Mouse (Mus musculus) urinary bladder, postnatal 4 days (tissue): Measurements from ENCODE around the gene Steap1.

Source experiments
- DNase-seq, 2 experiments: peaks; one replicate each; pipeline ENCODE4 v3.0.0; 2021 to 2022; ENCODE audit warnings: low spot score in 2 of 2

Steap1 gene

DNA sequence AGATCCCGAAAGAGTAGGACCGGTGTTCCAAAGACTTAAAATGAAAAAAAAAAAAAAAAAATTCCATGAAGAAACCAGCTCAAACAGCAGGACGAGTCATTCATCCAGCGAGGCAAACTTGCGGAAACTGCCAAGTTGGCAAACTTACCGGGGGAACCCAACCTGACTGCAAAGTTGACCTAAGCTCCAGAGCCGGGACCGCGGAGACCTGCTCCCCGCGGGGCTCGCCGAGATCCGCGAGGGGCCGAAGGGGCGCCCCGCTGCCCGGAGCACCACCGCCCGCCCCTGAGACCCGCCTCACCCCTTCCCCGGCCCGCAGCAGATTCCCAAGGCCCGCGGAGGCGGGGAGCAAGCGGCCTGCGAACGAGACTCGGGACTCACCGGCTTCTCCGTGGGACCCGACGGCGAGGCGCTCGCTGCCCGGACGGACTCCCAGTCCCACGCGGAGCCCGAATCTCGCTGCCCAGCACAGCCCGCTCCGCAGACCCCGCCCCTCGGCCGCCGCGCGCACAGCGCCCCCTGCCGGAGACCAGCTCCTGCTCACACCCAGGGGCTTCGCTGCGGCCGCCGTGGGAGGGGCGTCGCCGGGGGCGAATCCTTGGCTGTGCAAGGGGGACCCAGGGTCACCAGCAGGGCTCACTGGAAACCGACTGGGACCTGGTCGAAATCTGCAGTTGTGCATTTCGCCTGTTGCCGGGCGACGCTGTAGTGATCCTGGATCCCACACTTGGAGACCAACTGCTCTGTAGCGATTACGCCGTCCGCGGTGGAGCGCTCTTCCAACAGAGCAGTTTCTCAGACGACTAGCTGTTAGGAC is at the start of gene Steap1:
Gene Steap1, minus strand, starts transcription at position 461 of the 817 bp plus-strand sequence.
- peak; percentile 84 to 96 for DNase-seq

DNA sequence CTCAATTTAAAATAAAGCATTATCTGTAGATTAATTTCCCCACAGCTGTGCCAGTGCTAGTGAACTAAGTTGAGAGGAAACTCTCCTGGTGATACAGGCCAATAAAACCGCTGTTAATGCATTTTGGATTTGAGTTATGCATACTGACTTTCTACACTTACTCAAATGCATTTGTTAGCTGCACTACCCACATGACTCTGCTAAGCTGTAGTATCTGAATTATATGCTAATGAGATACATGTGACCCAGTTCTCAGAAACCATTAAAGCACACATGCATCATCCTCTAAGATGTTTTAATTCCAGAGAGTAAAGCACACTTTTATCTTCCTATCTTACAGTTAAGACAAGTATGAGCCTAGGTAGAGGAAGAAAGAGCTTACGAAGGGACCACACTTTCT is 38.0 kb upstream of the Steap1 start:
- no peak for DNase-seq

DNA sequence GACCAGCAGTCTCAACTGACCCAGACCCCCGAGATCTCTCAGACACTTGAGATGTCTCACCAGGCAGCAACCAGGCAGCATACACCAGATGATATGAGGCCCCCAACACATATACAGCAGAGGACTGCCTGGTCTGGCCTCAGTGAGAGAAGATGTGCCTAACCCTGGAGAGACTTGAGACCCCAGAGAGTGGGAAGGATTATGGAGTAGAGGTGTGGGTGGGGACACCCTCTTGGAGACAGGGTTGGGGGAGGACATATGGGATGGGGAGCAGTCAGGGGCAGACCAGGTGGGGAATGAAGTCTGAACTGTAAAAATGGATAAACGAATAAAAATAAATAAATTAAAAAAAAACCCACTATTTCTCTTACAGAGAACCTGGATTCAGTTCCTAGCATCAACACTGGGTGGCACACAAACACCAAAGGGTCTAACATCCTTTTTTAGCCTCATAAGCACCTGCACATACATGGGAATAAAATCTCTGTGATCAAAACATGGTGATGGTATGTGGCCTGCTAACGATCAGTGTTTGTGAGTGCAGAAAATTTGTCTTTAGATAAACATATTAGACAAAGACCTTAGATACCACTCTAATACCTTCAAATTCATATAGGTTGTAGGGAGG is 7.4 kb upstream of the Steap1 start:
- DNase-seq: no peak

DNA sequence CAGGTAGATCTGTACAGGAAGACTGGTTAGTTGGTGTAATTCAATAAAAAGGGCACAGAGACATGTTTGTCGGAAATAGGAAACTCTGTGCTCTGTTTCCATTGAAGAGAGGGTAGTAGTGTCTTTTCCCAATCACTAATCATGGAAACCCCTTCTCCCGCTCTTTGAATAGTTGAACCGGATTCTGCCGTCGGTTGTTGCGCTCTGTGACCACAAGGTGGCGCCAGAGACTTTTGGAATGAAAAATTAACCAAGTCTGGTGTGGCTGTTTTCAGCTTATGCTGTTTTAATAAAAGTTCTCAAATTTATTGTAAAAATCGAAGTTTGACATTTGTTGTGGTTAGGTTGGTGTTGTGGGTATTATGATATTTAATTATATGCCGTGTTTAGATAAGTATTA is 5.9 kb upstream of the Steap1 start:
- peak in 1 of 2 experiments; percentile 75 for DNase-seq

DNA sequence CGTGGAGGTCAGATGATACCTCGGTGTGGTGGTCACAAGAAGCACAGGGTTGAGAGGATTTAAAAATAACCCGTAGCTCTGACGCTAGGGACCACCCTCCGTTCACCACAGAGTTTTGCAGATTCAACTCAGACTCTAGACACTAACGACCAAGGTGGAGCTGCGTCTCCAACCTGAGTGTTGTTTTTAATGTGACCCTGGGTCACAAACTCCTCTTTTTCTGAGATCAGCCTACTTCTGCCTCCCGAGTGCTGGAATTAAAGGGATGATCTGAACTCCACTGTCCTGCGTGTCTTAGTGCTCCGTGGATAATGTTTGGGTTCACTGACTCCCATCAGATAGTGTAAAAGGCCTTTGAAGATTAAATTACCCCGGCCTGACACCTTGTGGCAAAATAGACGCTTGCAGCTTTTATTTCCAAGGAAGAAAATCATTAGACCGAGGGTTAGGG is 671 bp upstream of the Steap1 start:
- no peak for DNase-seq

DNA sequence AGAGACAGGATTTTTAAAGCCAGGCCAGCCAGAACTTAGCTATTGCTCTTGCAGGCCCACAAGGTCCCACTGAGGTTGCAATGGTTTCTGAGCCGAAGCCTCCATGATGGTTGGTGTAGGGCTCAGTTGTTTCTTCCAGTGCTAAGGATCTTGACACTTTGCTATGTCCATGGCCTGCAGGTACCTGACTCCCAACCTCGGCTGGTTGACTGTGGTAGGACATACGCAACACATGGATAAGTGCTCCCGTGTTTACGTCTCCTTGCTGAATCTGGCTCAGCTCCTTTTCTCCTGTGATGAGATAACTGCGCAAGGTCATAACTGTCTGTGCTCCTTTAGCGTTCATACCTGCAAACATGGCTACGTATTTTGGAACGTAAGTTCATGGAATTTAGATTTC is 14.7 kb downstream of the Steap1 start:
- no peak for DNase-seq

DNA sequence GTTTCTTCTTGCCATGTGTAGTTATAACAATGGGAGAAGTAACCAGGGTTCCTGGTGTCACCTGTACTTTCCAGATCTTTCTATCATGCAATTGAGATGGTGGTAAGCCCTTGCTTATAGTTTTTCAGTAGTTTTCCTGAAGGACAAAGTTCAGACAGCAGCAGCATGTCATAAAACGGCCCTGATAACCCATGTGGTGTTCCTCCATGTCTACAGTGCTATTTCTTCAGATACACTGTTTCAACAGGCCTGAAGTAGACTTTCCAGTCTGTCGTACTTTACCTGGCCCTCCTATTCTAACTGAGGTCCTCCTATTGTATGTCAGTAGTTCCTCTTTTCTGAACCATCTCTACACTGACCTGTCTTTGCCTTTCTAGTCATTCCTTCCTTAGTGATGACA is 16.3 kb downstream of the Steap1 start:
- DNase-seq: no peak

DNA sequence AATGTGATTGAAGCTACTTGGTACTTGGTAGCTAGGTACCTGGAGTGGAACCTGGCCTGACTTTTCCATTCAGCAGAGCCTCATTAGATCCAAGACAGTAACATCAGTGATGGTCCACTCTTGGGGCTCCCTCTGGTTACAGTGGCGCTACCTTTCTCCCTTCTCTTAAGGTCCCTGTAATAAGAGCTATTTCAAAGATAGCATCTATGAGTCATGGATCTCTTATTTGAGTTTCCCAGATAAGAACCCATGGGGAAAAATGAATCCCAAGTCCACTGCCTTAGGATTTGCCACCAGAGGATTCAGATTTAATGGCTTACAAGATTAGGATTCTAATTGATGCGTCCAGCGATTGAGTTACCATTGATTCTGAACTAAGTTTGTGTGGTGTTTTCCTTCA is 16.9 kb downstream of the Steap1 start:
- no peak for DNase-seq

DNA sequence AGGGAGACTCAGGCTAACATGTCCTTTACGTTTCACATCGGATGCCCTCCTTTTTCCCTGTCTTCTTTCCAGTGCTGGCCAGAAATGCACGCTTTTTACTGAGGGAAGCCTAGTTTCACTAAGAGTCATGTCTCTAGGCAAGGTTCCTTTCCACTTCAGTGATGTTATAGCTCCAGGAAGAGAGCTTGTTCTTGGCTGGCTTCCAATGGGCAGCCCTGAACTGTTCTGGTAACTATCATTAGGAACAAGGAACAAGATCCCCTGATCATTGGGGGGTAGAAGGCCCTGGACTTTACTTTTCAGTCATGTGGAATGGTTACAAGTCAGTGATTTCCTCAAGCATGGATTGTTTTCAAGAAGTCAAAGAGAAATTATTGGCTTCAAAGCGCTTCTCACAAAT is 19.2 kb downstream of the Steap1 start:
- DNase-seq: no peak

DNA sequence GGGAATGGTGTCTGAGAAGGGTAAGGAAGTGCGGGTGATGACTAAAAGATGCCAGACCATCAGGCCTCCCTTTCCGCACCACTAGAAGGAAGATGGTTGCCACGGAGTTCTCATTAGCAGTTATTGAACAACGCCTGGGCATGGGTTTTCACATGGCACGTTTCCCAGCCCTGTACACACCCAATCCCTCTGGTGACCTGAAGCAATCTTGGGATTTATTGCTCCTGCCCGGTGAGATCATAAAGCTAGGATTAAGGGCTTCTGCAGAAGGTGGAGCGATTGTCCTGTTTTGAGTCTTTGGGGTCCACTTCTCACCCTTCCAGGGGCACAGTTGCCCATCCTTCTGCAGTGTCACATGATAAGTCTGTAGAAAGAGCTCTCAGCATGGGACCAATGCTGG is 26.9 kb downstream of the Steap1 start:
- no peak for DNase-seq

DNA sequence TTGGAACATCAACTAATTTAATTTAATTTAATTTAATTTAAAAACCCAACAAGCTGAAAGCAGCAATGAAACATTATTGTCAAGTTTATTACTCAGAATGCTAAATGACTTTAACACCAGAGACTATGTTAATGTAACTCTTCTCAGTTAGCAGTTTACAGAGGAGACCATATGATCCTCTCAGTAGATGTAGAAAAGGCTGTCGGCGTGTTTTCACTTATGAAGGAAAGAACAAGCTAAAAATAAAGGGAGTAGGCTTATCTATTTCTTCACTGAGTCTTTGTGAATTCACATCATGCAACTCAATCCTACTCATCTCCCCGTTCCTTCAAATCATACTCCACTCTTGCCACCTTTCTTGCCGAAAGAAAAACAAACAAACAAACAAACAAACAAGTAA is 38.1 kb downstream of the Steap1 start:
- DNase-seq: no peak

DNA sequence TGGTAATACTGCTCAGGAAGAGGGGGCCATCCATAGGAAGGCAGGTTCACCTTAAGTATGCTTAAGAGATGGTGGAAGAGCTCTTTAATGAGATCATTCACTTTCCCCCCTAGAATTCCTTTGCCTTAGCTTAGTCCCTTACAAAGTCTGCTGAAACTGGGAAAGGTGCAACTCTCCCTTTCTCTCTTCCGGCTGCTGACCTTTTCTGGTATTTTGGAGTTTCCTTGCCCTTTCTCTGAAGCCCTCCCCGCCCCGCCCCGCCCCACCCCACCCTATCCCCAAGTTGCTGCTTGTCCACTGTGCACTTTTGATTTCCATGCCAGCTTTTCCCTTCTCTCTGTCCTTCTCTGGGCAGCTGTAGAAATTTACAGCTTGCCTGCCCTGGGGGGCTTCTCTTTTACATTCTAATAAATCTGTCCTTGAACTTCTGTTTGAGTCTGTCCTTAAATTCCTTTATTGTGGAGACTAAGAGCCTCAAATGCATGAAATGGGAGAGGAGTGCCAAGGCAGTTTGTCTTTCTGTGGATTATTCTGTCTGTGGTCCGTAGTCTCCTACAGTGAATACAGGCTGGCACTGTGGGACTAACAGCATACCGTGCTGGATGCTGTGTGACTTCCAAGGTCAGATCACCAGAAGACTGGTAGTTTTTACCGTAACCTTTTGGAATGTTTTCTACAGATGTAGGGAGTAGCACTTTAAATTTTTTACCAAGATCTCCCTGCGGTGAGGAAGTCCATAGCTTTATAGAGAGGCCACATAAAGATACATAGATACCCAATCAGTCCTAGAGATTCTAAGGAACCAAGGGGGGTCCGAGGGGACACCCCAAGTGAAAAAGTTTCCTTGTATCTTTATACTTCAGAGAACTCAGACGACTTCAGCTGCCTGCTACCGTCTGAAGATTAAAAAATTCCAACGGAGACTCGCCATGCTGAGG is 41.5 kb downstream of the Steap1 start:
- no peak for DNase-seq

DNA sequence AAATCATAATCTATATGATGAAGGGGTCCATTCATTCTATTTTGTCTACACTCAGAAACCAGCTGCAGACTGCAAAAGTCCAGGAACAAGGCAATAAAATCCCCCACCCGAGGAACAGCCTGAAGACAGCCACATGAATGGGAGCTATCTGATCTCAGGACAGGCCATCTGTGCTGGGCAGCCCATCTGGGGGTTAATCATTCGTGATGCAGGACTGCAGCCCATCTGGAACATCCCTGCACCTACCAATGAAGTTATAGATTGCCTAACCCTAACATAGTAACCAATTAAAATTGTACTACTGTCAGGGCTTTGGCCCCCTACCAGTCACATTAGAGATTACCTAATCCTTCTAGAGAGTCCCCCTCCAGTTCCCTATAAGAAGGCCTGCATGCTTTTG is 44.1 kb downstream of the Steap1 start:
- no peak for DNase-seq

DNA sequence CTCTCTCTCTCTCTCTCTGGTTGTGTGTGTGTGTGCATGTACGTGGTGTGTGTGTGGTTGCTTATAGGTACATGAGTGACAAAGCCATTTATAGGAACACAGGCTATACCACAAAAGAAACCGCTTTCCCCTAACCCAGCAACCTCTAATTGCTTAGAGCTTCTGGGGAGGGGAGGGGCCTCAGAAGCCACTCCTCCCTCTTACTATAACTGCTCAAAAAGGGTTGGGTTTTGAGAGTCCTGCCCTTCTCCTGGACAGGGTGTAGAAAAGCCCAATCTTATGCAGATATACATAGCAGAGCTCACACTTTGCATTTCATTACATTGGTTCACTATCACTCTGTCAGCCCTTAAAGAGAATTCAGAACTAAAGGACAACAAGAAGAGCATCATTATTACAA is 48.7 kb downstream of the Steap1 start:
- DNase-seq: no peak

DNA sequence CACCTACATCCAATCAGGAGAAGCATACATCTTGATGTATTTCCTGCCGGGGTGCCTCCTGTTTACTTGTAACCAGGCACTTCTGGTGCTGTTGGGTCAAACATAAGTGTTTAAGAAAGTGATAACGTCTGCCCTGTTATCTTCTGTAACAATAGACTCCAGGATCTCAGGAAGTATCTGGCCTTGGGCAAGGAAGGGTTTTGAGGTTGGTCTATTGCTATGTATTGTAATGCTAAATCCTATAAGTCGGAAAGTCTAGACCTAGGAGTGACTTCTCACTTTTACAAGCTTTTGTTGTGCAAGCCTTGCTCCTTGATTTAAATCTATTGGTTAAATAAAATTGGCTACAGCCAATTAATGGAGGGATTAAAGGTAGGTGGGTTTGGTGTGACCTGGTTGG is 50.3 kb downstream of the Steap1 start:
- no peak for DNase-seq

DNA sequence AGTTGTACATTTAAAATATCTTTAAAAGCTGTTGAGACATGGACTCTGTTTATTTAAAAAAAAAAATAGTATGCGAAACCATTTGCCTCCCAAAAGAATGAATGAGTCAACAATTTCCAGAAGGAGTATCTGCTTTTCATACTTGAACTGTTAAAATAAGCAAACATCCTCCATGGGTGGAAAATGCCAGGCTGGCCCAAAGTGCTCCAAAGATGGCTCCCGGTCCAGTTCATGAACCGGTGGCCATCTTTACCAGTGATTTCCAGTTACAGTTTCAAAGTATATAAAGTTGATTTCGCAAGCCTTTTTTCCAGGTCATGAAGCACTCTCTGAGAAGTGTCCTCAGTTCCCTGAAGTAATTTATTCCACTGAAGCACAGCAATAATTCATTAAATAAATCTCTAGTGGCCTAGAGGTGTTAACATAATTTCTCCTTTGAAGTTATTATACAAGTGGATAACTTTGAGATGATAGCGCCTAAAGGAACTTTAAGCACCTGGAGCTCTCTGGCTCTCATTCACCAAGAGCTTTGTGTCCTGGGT is 53.7 kb downstream of the Steap1 start:
- no peak for DNase-seq

DNA sequence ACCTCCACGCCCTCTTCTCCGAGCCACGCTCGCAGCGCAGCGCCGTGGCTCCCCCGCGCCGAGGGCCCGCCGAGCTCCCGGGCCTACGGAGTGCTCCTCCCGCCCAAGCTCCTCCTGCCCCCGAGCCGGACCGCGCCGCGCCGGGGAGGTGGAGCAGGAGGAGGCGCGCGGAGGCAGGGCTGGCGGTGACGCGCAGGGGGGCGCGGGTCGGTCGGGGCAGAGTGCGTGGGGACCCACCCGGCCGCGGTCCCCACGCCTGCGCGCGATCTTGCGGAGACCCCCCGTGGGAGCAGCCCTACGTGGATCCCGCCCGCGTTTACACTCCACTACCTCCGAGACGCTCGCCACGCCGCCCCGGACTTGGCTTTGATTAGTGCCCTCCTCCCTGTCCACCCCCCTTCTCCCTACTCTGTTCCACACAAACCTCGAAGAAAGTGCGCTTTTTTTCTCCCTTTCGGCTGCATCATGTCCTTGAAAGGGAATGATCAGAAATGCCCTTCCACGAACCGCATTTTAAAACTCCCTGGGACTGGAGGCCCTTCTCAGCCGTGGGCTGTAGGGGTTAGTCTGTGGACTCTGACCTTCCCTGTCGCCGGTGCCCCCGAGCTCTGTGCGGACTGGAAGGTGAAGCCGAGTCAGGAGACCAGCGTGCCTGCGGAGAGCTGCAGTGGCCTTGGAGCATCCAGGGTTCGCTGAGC is 55.0 kb downstream of the Steap1 start, which contains the start of gene Steap2:
Gene Steap2, minus strand, starts transcription at position 623 of the 698 bp plus-strand sequence.
- DNase-seq: peak; percentile 38 to 64

DNA sequence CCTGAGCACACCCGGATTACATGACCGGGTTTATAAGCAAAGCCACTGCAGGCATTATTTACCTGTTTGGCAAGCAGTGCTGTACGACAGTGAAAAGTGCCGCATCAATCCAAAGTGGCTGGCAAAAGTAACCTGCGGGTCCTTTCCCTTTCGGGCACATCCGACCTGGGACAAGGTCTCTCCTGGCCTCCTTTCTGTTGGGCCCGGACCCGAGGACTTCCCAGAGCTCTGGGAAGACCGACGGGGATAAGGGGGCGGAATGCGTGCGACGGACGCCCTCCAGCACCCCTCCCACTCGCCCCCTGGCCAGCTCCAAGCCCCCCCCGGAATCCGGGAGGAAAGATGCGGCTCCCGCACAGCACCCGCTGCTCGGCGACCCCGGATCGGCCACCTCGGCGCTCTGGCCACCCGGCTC is 55.6 kb downstream of the Steap1 start:
- no peak for DNase-seq

DNA sequence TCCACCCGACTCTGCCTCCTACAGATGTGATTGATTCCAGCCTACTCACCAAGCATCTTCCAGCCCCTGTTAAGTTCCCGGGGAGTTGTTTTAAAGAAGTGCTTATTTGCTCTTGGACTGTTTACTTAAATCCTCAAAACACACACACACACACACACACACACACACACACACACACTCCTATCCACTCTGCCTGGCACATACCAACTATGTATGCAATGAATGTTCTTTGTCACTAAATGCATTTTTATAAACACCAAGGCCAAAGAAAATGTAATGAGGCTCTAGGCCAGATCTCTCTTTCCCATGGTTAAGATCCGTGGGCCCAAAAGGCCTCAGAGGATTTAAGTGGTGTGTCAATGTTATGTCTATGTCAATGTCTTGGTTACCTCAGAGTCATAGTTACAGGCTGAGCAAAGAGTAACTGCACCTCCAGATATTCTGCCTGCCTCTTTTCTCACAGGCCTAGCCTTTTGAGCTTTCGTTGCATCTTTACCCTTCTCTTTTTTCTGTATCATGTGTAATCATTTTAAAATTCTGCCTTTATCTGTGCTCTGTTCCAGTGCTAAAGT is 56.9 kb downstream of the Steap1 start:
- no peak for DNase-seq

DNA sequence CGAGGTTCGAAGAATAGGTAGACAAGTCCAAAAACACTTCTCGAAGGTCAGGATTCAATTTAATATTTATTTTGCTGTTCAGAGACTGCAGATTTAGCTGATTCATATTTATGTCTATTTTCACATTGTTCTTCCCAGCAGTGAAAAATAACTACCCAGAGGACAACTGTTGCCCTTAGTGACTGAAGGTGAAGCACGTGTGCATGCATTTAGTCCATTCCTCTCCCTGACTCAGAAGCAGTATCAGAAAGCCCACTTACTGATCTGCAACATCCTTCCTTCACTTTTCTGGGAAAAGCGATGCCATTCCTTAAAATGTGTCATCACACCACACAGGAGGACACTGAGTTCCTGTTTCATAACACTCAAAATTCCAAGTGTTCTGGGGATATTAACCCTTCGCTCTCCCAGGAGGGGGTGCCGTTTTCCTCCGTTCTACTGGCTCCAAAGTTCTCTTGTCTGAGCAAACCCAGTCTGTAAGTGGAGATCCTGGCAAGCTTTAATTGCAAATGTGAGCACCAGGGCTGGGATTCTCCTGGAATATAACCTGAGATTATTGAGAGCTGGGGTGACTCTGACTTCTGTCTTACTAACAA is 60.1 kb downstream of the Steap1 start:
- no peak for DNase-seq

DNA sequence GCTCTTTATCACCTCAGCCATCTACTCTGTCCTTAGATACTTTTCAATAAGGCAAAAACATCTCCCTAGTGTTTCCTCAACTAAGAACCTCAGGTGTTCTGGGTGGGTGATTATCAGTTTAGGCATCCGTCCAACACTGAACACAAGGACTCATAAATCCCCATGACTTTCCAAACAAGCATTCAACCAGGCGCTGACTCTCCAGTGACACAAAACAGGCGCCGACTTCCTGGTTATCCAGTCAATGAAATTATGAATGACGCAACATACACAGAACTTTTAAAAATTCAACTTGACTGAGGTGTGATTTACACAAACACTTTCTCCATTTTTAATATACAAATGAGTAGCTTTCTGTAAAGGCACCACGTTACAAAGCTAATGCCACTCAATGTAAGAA is 60.9 kb downstream of the Steap1 start:
- DNase-seq: no peak
